Mouse (Mus musculus): ENCODE measurements around the gene Itpripl2. TPM values are rescaled to one million over a fixed set of nuclear protein-coding genes. Genes with fewer than 3 reads are reported as not detected.

The Itpripl2 gene
- 10 to 100 TPM; 36.3 to 41.2 TPM for total RNA-seq (2023)

DNA sequence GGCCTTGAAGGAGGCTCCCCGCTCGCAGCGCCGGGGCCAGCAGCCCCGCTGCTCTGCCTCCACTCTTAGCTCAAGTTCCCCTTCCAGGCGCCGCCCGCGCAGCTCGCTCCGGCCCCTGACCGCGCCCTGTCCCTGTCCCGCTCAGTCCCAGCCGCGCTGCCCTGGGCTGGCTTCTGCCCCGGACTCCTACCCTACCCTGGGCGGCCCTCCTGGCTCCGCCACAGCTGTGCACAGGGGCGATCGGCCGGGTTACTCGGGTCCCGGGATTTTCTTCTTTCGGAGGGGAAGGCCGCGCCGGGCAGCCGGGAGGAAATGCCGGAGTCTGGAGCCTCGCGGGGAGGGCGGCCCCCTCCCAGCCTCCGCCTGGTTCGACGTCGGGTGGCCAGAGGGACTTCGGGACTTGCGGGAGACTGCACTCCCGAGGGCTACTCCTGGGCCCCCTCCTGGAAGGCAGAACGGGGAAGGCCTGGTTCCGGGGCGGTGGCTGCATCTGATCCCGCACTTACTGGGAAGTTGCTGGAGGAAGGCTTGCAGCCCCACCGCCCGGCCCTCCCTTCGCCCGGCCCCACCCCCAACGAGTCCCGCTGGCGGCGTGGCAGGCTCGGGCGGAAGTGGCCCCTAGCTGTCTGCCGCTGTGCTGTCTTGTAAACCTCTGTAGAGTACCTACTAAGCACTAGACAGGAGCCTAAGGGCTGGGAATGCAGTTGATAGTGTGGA, at the start of gene Itpripl2:
Gene Itpripl2 (minus strand): TSS at position 545 of the 717 bp plus-strand sequence.

DNA sequence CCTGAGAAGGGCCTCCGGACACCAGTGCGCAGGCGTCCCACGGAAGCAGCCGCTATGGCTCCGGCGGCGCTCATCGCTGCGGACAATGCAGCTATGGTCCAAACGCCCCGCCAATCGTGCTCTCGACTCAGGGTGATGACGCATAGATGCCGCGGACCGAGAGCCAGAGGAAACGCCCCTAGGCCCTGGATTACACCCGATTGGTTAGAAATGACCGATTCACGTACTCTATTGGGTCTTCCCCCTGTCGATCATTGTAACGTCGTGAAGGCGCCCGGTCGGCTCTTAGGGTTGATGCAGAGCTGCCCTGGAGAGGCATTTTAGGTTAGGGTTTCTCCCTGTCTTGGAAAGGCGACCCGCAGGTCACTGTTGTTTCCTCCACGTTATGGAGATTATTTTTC, 41.4 kb upstream of the Itpripl2 start, which contains the start of gene Coq7:
Gene Coq7 (minus strand): TSS at position 179 of the 401 bp plus-strand sequence.

DNA sequence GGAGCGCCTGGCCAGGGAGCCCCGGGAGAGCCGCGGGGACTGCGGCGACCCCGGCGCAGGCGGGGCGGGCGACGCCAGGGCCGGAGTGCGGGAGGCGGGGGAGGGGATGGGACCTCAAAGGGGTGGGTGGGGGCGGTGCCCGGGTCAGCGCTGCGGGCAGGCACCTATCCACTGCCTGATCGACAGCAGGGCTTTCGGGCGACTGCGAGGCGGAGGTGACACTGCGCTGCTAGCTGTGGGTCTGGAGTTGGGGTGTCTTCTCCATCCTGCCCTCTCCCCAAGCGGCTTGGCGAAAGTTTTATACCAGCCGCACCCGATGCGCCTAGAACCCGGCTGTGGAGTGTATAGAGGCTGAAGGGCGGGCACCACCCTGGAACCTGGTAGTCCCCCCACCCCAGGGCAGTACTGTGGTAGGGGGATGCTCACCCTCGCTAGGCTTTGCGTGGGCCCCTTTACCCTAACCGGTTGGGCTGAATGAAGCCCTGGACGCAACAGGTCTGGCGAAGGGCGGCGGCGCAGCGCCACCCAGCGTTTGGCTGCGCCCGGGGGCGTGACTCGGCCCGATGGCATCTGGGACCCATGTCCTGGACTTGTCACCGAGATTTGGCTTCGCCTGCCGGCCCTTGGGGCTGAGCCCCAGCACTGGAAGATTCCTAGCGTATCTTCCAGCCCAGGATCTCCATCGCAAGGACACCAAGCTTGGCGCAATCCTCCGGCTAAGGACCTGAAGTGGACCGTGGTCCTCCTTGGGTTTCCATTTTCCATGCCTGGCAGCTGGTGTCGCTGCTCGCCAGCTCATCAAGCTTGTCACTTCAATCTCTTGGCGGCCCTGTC, 43.4 kb downstream of the Itpripl2 start, which contains the start of gene Syt17:
Gene Syt17 (minus strand): TSS at position 89 of the 834 bp plus-strand sequence.

Other genes starting within 250 kb of the Itpripl2 start
- gene Smg1, start 248.3 kb downstream of the Itpripl2 start, total RNA-seq (2023), result 10 to 100 TPM; 72.3 to 87.7 TPM
- gene Syt17, start 43.8 kb downstream of the Itpripl2 start, total RNA-seq (2023), result not detected
- 10 to 100 TPM in 1 of 2 experiments, 1 to 10 TPM in 1; 9.6 to 14.3 TPM for gene Coq7, start 41.4 kb upstream of the Itpripl2 start, total RNA-seq (2023)
- under 1 TPM; 0.73 to 0.99 TPM for gene Tmc7, start 92.8 kb upstream of the Itpripl2 start, total RNA-seq (2023)
- gene Tmc5, start 105.3 kb upstream of the Itpripl2 start, total RNA-seq (2023), result not detected
- 10 to 100 TPM; 29.1 to 34.6 TPM for gene Gde1, start 213.8 kb upstream of the Itpripl2 start, total RNA-seq (2023)
- gene Ccp110, start 220.6 kb upstream of the Itpripl2 start, total RNA-seq (2023), result 10 to 100 TPM; 10.5 to 10.6 TPM
- 10 to 100 TPM; 45.1 to 47.0 TPM for gene Vps35l, start 248.3 kb upstream of the Itpripl2 start, total RNA-seq (2023)

Data from neutrophil, adult 83 days (primary cell).